Mouse (Mus musculus) leukemia stem cell, adult 10-12 weeks (primary cell): ENCODE results near the gene Olfr494. TPM values are rescaled to one million over a fixed set of nuclear protein-coding genes. Genes with fewer than 3 reads are reported as not detected.

ENCODE experiments used
- polyA plus RNA-seq: library from polyadenylated mRNA; stranded (reverse); fragments of >175 nt; gene quantifications from 2 replicates; pipeline ENCODE4 v1.2.3, GENCODE M21; 2012; ENCODE audit warnings: low replicate concordance

The Olfr494 gene
- not detected in 2 replicates for polyA plus RNA-seq

DNA sequence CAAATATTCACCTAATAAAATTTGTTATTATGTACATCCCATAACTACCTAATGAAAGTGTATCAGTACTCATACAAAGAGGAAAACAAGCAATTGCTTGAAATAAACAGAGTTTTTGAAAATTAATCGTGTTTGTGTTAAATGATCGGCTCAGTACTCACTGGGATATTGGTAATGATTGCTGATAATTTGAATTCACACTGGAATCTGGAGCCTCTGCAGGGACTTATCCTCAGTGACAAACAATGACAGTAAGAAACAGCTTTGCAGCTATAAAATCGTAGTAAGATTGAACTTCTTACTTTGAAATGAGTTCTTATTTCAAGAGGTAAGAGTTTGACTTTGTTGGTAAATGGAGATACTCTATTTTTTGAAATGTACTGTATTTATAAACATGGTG lies at the start of gene Olfr494:
Gene Olfr494 (plus strand): TSS at position 301 of the 400 bp plus-strand sequence.

DNA sequence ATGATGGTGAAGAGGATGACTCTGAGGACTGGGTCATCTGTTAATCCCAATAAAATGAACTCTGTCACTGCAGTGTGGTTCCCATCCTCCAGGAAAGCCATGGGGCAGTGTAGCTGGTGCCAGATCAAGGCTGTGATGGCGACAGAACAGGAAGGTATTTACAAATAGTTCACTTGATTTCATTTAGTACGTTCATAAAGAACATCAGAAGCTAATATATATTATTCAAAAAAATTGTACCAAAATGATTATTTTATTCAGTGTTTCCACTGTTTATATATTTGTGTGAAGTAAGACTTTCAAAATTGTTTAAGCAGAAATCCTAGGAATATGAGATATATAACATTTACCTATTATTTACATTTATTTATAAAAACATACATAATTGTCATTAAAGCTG lies 41.6 kb upstream of the Olfr494 start, which contains the start of gene Olfr492:
Gene Olfr492 (minus strand): TSS at position 101 of the 400 bp plus-strand sequence.

DNA sequence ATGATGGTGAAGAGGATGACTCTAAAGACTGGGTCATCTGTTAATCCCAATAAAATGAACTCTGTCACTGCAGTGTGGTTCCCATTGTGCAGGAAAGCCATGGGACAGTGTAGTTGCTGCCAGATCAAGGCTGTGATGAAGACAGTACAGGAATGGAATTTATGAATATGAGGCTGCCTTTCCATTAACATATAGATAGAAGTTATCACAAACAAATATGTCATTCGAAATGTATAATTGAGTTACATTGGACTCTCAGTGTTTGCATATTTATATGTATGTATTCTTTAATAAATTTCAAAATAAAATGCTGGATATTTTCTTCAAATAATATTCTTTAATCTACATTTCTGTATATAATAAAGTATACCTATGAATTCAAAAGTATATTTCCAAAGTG lies 18.3 kb upstream of the Olfr494 start, which contains the start of gene Olfr493:
Gene Olfr493 (minus strand): TSS at position 101 of the 400 bp plus-strand sequence.

DNA sequence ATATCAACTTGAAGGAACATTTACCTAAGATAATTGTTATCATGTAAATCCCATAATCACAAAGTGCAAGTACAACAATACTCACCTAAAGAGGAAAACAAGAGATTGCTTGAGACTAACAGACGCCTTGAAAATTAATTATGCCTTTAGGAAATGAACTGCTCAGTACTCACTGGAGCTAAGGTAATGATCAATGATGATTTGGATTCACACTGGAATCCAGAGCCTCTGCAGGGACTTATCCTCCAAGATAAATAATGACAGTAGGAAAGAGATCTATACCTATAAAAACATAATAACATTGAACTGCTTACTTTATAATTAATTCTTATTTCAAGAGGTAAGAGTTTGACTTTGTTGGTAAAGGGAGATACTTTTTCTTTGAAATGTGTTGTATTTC lies 27.7 kb downstream of the Olfr494 start, which contains the start of gene Olfr495:
Gene Olfr495 (plus strand): TSS at position 301 of the 400 bp plus-strand sequence.

Other genes starting within 250 kb of the Olfr494 start
- gene Olfr484, start 237.9 kb upstream of the Olfr494 start, polyA plus RNA-seq: not detected in 2 replicates
- gene Olfr485, start 205.5 kb upstream of the Olfr494 start, polyA plus RNA-seq: not detected in 2 replicates
- not detected in 2 replicates for gene Olfr486, start 192.6 kb upstream of the Olfr494 start, polyA plus RNA-seq
- gene Olfr487, start 150.7 kb upstream of the Olfr494 start, polyA plus RNA-seq: not detected in 2 replicates
- 0.08 TPM in 1 of 2 replicates, not detected in the other for gene Olfr488, start 107.0 kb upstream of the Olfr494 start, polyA plus RNA-seq
- gene Olfr490, start 76.4 kb upstream of the Olfr494 start, polyA plus RNA-seq: not detected in 2 replicates
- not detected in 2 replicates for gene Olfr491, start 51.9 kb upstream of the Olfr494 start, polyA plus RNA-seq
- gene Olfr492, start 41.7 kb upstream of the Olfr494 start, polyA plus RNA-seq: not detected in 2 replicates
- not detected in 2 replicates for gene Olfr493, start 18.4 kb upstream of the Olfr494 start, polyA plus RNA-seq
- not detected in 2 replicates for gene Olfr495, start 27.8 kb downstream of the Olfr494 start, polyA plus RNA-seq
- gene Olfr497, start 55.1 kb downstream of the Olfr494 start, polyA plus RNA-seq: not detected in 2 replicates
- not detected in 2 replicates for gene Olfr498, start 100.0 kb downstream of the Olfr494 start, polyA plus RNA-seq
- gene Olfr502, start 159.7 kb downstream of the Olfr494 start, polyA plus RNA-seq: not detected in 2 replicates
- gene Olfr503, start 179.2 kb downstream of the Olfr494 start, polyA plus RNA-seq: not detected in 2 replicates
- gene Olfr504, start 200.5 kb downstream of the Olfr494 start, polyA plus RNA-seq: not detected in 2 replicates
- gene Olfr506, start 245.5 kb downstream of the Olfr494 start, polyA plus RNA-seq: not detected in 2 replicates